In genomic region chr6:90880404-90880803, GRCm38 (mm10) we compare ENCODE assay signal across 11 mouse cellular contexts.
DNase-seq lines count a peak whose midpoint lies in the region; ATAC-seq and TF ChIP-seq lines count a peak whose summit lies in the region.
"Had no signal": no experiment of that assay in that cellular context is flagged by ENCODE, and none has a peak within 500 bp of the region (broad histone marks: within the 10 kb centered on the region; RNA-seq: fewer than 3 reads in every experiment).

No protein-coding gene starts in this region.

- no peaks in the 10 kb centered on the region for H3K27me3 ChIP-seq in hindbrain, postnatal 0 days (ENCODE audit: insufficient read depth, low read length)
- H3K27me3 ChIP-seq in hindbrain, embryonic 12.5 days: no peaks in the 10 kb centered on the region
- H3K27me3 ChIP-seq: lung, embryonic 15.5 days had no signal

- no peak overlapping the region for H3K4me2 ChIP-seq in hindbrain, postnatal 0 days (ENCODE audit: low read depth, low read length)
- H3K4me2 ChIP-seq in hindbrain, embryonic 12.5 days (replicated peaks): no peak overlapping the region
- H3K4me2 ChIP-seq: lung, embryonic 15.5 days had no signal

- no peak for DNase-seq in frontal cortex, postnatal 25 days (ENCODE audit: low spot score in 2 of 2)
- peak; percentile 66 for DNase-seq in hindbrain, postnatal 0 days (ENCODE audit: low spot score)
- DNase-seq in right cerebral cortex, adult 2 months (ENCODE audit: low spot score in 2 of 2): peak; percentile 23 to 39
- no peak for DNase-seq in right cerebral cortex, adult 18-20 months
- DNase-seq in right cerebral cortex, postnatal 4 days: peak; percentile 30
- no peak for DNase-seq in spleen, postnatal 36 days (ENCODE audit: low spot score in 2 of 2)
- DNase-seq: adrenal gland, adult 2 months; kidney, adult 9 months had no signal

- H3K36me3 ChIP-seq in hindbrain, postnatal 0 days (ENCODE audit: insufficient read depth, low read length): no peaks in the 10 kb centered on the region
- no peaks in the 10 kb centered on the region for H3K36me3 ChIP-seq in hindbrain, embryonic 12.5 days
- H3K36me3 ChIP-seq: lung, embryonic 15.5 days had no signal

- peak; percentile 50 for TF ChIP-seq CTCF in hindbrain, postnatal 0 days (IDR thresholded peaks at IDR 0.05; ENCODE audit: low read depth)

- WGBS in hindbrain, postnatal 0 days: 30% methylated on average over 3 of the region's 3 CpGs
- 51% methylated on average over 3 of the region's 3 CpGs for WGBS in hindbrain, embryonic 12.5 days

- no peak overlapping the region for H3K27ac ChIP-seq in hindbrain, postnatal 0 days
- no peak overlapping the region for H3K27ac ChIP-seq in hindbrain, embryonic 12.5 days
- H3K27ac ChIP-seq: lung, embryonic 15.5 days had no signal

- no peaks in the 10 kb centered on the region for H3K9me3 ChIP-seq in hindbrain, postnatal 0 days (ENCODE audit: low read length)
- H3K9me3 ChIP-seq in hindbrain, embryonic 12.5 days (replicated peaks): no peaks in the 10 kb centered on the region
- H3K9me3 ChIP-seq: lung, embryonic 15.5 days had no signal

- H3K4me1 ChIP-seq in hindbrain, postnatal 0 days (ENCODE audit: insufficient read depth, low read length): no peaks in the 10 kb centered on the region; the same call in 1 of the 2 replicates
- H3K4me1 ChIP-seq in hindbrain, embryonic 12.5 days: peaks cover 7% of the 10 kb centered on the region; the same call in 1 of the 2 replicates
- H3K4me1 ChIP-seq: lung, embryonic 15.5 days had no signal

- H3K4me3 ChIP-seq in hindbrain, postnatal 0 days (ENCODE audit: low read length): no peak overlapping the region
- H3K4me3 ChIP-seq in hindbrain, embryonic 12.5 days: no peak overlapping the region
- H3K4me3 ChIP-seq: lung, embryonic 15.5 days had no signal

- H3K9ac ChIP-seq in hindbrain, postnatal 0 days (replicated peaks; ENCODE audit: low read length): no peak overlapping the region
- no peak overlapping the region for H3K9ac ChIP-seq in hindbrain, embryonic 12.5 days
- H3K9ac ChIP-seq: lung, embryonic 15.5 days had no signal

- ATAC-seq in frontal cortex, adult (ENCODE audit: low TSS enrichment): peak; percentile 71
- peak; percentile 87 for ATAC-seq in hindbrain, postnatal 0 days
- no peak for ATAC-seq in hindbrain, embryonic 12.5 days (ENCODE audit: low FRiP score)

Comparison
In these comparisons a context has a peak if more than half of its experiments do, and no peak if none do; other contexts are left out.
1. DNase-seq: peak in hindbrain, postnatal 0 days (single experiment), right cerebral cortex, adult 2 months (2 of 2) and right cerebral cortex, postnatal 4 days (single experiment); none in frontal cortex, postnatal 25 days (0 of 2), right cerebral cortex, adult 18-20 months (single experiment) and spleen, postnatal 36 days (0 of 2).